Mouse (Mus musculus) heart, postnatal 25 days (tissue): ENCODE measurements around the gene U2af1. TPM values are rescaled to one million over a fixed set of nuclear protein-coding genes. Genes with fewer than 3 reads are reported as not detected.
"Not testable (repeated sequence)": the region's sequence is repeated elsewhere in the genome, so short reads cannot be mapped to it uniquely, and the experiment has no call there.

ENCODE experiments used
- DNase-seq: peaks from one replicate; pipeline ENCODE4 v3.0.0; 2022; ENCODE audit warnings: low spot score
- intact Hi-C: fragments of 180-260 bp; cut with DNase I; formaldehyde crosslinking; loops from one replicate; pipeline ENCODE4 v1.15.1; 2025
- total RNA-seq, 2 experiments: library from RNA; stranded (reverse); gene quantifications; 2 replicates each; pipeline ENCODE4 v1.2.3; 2021

Gene U2af1
- total RNA-seq, 2 experiments from 2014 or later: 70.7 to 70.9 TPM

- DNase-seq: no peak
- intact Hi-C loops: no loop called here
These were observed 23.8 kb downstream of the U2af1 start for GRCm38 (mm10) chr17:31634896-31635295.

DNA sequence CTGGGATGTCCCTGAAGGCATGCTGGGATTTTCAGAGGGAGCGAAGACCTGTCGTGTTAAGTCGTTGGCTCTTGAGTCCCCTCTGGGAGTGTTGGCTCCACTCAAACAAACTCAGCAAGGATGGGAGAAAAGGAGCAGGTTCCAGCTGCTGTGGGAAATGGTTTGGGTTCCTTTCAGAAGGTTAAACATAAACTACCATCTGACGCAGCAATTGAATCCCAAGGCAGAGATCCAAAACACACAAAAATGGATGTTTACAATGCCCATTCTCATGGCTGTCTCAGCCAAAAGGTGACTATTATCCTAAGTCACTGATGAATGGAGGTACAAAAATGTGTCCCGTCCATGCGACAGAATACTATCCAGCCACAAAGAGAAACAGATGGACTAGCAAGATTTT, 25.7 kb downstream of the U2af1 start:
- no peak for DNase-seq
- intact Hi-C loops: no loop called here

DNA sequence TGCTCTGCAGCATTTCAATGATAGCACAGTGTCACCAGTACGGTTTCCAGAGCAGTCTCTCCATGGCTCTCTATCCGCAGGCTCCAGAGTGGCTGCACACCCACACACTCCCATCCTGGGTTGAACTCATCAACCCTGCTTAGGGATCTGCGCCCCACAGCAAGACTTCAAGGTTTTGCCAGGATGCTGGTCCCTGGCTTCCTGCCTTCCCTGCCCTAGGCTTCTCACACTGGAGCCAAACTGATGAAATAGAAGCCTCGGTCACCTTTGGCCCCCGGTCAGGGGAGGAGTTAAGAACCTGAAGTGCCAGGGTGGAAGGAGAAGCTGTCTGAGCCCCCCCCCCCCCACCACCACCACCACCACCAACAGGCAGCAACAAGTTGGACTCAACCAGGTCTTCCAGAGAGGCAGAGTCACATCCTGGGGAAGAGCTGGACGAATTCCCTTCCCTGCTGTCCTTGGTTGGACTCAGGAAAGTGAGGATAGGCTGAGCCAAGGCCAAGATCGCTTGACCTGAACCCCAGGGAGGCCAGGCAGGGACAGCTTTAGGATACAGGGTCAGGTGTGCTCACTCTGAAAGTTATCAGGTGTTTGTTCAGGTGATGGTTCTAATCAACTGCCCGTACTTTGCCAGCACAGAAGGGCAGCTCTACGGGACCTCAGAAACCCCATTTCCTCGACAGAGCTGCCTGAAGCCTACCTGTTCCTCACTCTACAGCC, 27.5 kb downstream of the U2af1 start:
- intact Hi-C loops: no loop called here
- no peak for DNase-seq

DNA sequence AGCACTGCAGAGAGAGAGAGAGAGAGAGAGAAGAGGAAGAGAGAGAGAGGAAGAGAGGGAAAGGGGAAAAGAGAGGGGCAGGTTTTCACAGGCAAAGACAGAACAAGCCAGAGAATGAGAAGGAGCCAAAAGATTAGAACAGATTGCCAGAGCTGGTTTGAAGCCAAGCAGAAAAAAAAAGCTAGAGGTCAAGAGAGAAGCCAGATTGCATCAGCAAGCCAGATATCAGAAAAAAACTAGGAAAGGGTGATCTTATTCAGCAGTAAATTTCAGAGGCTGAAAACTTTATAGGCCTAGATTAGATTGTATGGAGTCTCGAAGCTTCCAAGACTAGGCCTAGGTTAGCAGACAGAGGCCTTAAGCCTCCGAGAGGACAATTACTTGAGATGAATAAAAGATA, 30.7 kb downstream of the U2af1 start:
- no peak for DNase-seq
- intact Hi-C loops: no loop called here

GRCm38 (mm10) chr17:31623101-31623500, 35.6 kb downstream of the U2af1 start:
- DNase-seq: no peak
- intact Hi-C loops: no loop called here

DNA sequence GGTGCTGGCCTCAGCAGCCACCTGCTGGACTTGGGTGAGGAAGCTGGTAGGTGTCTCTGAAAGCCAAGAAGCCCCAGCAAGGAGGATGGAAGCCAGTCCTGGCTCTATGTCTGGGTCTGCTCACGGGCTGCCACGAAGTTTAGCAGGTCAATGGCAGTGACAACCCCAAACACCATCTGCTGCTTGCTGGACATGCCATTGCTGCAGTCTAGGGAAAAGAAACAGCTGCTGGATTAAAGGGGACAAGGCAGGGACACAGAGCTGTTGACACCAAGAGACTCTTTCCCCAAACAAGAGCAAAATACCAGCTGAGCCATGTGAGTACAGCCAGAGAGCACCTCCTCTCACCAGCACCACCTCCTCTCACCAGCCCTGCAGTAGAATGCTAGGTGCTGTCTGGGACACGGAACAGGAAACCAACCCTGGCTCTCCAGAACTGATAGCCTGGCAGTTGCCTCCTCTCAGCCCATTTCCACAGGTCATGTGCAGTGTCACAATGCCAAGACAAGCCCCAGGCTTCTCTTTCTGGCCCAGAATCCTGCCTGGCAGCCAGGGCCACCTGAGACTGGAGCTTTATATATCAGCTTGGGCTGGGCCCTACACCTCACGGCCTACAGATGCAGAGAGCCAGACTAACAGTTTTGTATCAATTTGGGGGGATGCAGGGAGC, 45.5 kb downstream of the U2af1 start:
- intact Hi-C loops: no loop called here
- DNase-seq: peak; percentile 30

GRCm38 (mm10) chr17:31609895-31610294, 48.8 kb downstream of the U2af1 start:
- no peak for DNase-seq
- intact Hi-C loops: no loop called here

DNA sequence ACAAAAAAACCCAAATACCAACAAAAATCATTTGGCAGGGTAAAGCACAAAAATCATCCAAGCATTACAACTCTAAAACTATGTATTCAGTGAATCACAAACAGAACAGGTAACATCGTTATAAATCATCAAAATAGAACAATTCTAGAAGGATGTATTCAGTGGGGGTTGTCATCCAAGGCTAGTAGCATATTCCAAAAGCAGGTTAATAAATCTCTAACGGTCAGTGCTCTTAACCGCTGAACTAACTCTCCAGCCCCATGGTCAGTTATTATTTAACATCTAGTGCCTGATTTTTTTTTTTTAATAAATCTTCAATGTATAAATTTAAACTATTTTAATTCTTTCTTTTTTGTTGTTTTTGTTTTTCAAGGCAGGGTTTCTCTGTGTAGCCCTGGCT, 49.5 kb downstream of the U2af1 start:
- DNase-seq, intact Hi-C loops: not testable (repeated sequence)

GRCm38 (mm10) chr17:31607256-31607951, 51.3 kb downstream of the U2af1 start:
- DNase-seq: no peak
- intact Hi-C loops: no loop called here

DNA sequence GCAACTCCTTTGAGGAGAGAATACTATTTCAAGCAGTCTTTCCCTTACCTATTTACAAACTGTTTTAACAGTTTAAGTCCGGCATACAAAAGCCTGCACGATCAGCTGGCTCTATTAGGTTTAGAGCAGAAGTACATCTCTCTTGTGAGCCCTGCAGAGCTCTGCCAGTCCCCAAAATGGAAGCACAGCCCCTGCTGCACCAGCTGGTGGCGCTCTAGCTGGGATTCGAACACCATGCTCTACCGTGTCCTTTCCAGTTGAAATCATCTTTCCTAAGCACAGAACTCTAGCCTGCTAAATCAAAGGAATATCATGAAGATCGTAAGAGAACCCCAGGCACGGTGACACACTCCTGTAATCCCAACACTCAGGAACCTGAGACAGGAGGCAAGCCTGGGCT, 52.3 kb downstream of the U2af1 start:
- intact Hi-C loops: no loop called here
- no peak for DNase-seq

- DNase-seq: no peak
- intact Hi-C loops: no loop called here
These were observed 60.1 kb downstream of the U2af1 start for GRCm38 (mm10) chr17:31598593-31598992.

- no peak for DNase-seq
- intact Hi-C loops: no loop called here
These were observed 60.7 kb downstream of the U2af1 start for GRCm38 (mm10) chr17:31597957-31598356.

Other genes with a start within 250 kb of the U2af1 start
- 1 to 10 TPM; 5.7 to 7.4 TPM for gene Wdr4, start 138.9 kb downstream of the U2af1 start, total RNA-seq
- gene Ndufv3, start 138.8 kb downstream of the U2af1 start, total RNA-seq: 1,000 to 10,000 TPM; 1,413 to 1,444 TPM
- gene Pknox1, start 94.2 kb downstream of the U2af1 start, total RNA-seq: 10 to 100 TPM in 1 of 2 experiments, 1 to 10 TPM in 1; 9.9 to 14.6 TPM
- gene Cbs, start 21.7 kb downstream of the U2af1 start, total RNA-seq: 1 to 10 TPM; 1.6 to 2.6 TPM
- gene Cryaa, start 18.9 kb upstream of the U2af1 start, total RNA-seq: not detected
- 10 to 100 TPM; 18.7 to 29.0 TPM for gene Sik1, start 196.9 kb upstream of the U2af1 start, total RNA-seq